Mouse (Mus musculus) hindlimb bud, embryonic 11.5 days (tissue): ENCODE results near the gene Slc30a6.
"Not testable (repeated sequence)": the region's sequence is repeated elsewhere in the genome, so short reads cannot be mapped to it uniquely, and the experiment has no call there.

Source experiments
- DNase-seq: peaks from one replicate; pipeline ENCODE4 v3.0.0-alpha.2; 2012; ENCODE audit warnings: low read depth, low spot score; ENCODE audit errors: extremely low spot score

Gene Slc30a6

DNA sequence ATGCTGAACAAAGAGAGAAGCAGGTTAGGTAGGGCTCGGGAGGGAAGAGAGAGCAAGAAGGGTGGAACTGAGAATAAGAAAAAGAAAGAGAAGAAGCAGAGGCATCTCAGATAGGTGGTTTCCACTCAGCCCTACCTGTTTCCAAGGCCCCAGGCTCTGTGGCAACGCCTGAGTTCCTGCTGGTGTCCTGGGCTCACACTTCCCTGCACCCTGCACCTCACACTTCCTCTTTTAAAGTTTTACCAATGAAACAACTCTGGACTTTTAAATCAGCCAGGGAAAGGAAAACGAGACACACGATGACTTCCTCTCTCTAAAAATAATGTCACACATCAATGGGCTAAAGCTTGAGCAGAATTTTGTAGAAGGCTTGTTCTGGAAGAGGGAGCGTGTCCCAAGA lies 45.1 kb downstream of the Slc30a6 start:
- DNase-seq = no peak

DNA sequence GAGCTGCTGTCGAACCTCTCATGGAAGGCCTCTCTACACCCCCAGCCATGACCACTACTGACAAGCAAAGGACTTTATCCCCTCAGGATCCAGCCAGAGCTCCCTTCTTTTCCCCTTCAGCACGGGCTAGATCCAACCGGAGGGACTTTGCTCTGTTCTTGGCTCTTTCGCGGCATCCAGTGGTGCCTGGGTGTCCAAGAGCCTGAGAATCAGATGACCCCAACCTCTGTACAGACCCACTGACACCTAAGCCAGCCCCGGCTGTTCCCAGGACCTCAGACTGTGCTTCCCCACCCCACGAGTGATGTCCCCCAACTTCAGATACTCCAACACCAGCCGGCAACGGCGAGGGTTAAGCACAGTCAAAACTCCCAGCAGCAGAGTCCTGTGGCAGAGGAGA lies 54.4 kb downstream of the Slc30a6 start:
- DNase-seq = no peak

DNA sequence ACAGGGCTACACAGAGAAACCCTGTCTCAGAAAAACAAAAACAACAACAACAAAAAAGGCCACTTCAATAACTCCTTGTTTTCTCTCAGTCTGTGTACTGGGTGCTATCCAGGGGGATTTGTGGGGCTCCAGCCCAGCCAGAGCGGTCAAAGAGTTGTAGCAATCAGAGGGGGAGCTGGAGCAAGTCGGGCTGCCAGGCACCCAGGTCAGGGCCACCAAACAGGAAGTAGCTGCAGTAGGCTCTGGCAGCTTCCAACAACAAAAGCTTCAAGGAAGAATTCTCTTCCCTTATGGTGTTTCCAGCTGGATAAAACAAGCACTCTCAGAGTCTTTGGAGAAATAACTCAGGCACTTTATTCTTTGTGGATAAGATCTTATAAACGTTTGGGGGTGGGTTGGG lies 58.5 kb downstream of the Slc30a6 start:
- DNase-seq = no peak

DNA sequence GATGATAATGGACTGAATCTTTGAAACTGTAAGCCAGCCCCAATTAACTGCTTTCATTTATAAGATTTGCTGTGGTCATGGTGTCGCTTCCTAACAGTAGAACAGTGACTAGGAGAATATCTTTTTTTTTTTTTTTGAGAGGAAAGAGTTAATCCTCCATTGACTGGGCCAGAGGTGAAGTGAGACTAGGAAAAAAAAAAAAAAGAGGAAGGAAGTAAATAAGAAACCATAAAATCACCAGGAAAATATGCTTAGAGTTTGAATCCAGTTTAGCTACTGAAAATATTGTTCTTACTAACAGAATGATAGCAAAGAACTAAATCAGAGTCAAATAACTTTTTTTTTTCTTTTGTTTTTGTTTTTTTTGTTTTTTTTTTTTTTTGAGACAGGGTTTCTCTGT lies 59.3 kb downstream of the Slc30a6 start:
- DNase-seq = no peak

DNA sequence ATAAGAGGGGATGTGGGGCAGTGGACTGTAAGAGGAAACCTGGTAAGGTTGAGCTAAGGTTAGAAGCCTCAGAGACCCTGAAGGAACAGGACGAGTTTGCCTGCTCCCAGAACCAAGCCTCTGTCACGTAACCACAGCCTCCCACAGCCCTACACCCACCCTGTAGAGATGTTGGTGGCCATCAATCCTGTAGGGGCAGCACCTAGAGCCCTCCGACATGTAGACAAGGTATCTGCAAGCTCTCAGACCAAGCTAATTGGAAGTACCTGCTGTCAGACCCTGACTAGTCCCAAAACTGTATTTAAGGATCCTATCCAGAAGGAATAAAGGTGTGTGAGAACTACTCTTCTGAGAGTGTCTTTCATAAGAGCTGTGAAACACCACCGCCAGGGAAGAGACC lies 60.0 kb downstream of the Slc30a6 start:
- DNase-seq = no peak

DNA sequence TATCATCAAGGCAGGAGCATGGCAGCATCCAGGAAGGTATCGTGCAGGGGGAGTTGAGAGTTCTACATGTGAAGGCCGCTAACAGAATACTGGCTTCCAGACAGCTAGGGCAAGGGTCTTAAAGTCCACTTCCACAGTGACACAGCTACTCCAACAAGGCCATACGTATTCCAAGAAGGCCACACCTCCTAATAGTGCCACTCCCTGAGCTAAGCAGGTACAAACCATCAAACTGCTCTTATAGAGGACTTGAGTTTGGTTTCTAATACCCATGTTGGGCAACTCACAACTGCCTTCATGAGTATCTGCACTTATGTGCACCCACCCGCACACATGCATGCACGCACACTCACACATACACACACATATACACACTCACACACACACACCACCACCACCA lies 61.4 kb downstream of the Slc30a6 start:
- DNase-seq = no peak

DNA sequence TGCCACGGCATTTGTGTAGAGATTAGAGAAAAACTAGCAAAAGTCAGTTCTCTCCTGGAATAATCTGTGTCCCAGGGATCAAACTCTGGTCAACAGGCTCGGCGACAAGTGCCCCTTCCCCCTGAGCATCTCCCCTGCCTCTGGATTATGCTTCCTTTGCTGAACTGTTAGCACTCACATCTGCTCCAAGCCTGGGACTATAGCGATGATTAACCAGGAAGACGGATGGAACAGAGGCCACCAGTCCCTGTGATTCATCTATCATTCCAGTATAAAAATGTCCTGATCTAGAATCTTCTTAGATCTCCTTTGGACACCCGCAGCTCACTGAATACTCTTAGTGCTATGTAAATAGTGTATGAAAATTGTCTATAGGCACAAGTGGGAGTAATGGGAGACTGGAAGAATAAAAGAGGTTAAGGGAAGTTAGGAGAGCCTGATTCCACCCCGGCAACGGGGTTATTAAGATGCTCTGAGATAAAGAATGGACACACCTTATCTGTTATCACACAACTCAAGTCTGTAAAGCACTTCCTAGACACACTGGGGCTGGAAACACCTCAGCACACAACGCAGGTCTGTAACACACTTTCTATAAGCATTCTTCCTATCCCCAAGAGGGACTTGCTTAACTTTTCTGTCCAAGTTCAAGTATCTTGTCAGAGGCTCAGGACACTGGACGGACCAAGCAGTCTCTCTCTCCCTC lies 62.7 kb downstream of the Slc30a6 start:
- no peak for DNase-seq

DNA sequence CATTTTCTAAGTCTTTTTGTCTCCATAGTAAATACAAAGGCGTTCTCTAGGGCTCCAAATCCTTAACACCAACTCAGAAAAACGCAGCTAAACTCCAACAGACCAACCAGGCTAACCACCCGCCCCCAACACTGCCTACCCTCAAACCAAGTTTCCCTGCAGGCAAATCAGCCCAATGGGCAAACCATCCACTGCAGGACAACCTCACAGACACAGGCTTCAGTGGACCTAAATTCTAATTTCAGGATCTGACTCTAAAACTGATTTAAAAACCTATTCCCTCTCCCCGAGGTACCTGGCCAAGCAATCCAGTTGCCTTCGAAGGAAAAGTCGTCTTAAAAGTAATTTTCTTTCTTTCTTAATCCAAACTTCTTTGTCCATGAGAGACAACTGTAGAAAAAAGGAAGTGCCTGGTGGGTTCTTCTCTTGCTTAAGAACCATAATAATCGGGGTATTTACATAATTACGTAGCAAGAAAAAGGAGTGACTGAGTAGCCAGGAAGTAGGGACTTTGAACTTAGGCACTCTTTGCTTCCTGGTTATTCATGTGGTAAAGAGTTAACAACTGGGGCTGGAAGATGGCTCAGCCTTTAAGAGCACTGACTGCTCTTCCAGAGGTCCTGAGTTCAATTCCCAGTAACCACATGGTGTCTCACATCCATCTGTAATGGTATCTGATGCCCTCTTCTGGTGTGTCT lies 63.5 kb downstream of the Slc30a6 start, which contains the start of gene Nlrc4:
Gene Nlrc4 (minus strand): TSS at position 432 of the 698 bp plus-strand sequence.
- DNase-seq = no peak

DNA sequence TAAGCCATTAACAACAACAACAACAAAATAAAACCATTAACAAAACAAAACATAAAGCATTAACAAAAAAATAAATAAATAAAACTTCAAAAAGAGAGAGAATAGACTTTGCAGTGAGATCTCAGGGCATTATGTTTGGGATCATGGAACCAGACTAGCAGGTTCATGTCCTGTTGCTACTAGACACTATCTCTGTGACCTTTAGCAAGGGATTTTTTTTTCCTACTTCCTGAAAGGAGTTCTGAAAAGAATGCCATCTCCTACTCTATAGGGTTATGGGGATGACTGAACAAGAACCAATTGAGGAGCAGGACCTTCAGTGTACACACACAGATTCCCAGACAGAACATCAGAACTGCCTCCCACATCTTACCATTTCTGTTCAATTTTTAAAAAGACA lies 68.1 kb downstream of the Slc30a6 start:
- no peak for DNase-seq

DNA sequence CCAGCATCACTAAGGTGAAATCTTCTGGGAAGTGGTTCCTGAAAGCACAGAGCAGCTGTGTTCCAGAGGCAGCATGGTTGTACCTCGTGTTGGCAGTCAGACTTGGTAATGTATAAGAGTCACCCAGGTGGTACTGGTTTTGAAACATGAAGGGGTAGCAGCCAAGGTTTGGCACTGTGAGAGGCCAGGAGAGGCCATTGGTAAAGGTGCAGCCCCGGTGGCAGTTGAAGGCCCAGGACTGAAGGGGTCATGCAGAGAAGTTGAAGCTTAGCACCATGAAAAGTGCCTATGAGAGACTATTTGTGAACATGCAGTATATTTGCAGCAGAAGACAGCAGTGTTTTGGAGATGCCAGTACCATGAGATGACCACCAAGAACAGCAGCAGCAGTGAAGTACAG lies 72.6 kb downstream of the Slc30a6 start:
- DNase-seq = not testable (repeated sequence)

DNA sequence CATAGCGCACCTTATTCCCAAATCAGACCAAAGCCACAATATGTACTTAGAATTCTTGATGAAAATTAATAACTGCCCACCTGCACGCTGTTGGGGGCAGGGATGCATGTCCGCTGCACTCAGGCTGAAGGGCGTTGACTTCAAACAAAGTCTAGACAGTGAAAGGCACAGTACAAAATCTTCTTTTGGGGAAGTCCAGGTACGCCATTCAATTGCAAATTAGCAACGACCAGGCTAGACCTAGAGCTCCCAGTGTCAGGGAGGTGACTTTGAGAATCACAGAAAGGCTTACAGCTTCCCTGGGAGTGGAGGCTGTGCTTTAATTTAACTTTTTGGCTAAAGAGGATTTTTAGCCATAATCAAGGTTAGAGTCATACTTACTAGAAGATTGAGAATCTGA lies 74.7 kb downstream of the Slc30a6 start:
- not testable (repeated sequence) for DNase-seq
